Mouse (Mus musculus) liver, postnatal 0 days (tissue): ENCODE data around the gene Kif2c.

ENCODE experiments used
- CTCF ChIP-seq: sonication (generic); IDR thresholded peaks from 2 replicates; pipeline ENCODE4 v1.5.1; 2016; ENCODE audit warnings: antibody characterized with exemption, low read depth
- EP300 ChIP-seq: IDR thresholded peaks from 2 replicates; pipeline ENCODE4 v1.6.1; 2016; ENCODE audit warnings: antibody characterized with exemption, low read depth, mild to moderate bottlenecking

DNA sequence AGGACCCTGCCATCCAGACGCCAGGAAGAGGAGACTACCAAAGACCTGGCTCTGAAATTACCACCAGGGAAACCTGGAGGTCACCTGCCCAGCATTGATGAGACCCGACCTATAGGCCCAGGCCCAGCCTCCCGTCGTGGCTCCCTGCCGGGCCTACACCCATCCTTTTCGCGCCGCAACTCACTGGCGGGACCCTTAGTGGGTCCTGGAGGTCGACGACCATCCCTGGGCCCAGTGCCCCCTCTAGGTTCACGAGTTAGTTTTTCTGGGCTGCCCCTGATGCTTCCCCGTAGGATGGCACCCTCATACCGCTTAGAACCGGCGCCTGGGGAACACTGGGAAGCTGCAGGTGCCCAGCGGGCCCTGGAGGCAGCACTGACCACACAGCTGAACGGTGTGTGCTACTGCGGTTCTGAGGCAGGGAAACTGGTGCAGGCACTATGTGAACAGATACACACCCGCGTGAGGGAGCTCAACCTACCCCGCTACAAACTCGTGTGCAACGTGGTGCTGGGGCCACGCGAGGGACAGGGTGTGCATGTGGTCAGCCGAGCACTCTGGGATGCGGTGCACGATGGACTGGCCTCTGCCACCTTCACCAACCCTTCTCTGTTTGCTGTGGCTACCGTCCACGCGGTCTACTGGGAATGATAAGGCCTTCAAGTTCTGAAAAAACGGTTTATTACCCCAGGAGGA, 54.3 kb downstream of the Kif2c start:
- TF ChIP-seq CTCF (no peak), EP300 (no peak)
